Mouse (Mus musculus): ENCODE results near the gene Fam25c.
A peak's percentile ranks its signal among the peaks of the same experiment; 100 is the strongest.

The Fam25c gene

GRCm38 (mm10) chr14:34363490-34364253 lies 8.4 kb upstream of the Fam25c start:
- peak; percentile 39 for DNase-seq (ENCODE audit: low spot score)

- no peak for DNase-seq (ENCODE audit: low spot score)
Observed at GRCm38 (mm10) chr14:34362726-34363445, 7.7 kb upstream of the Fam25c start.

DNA sequence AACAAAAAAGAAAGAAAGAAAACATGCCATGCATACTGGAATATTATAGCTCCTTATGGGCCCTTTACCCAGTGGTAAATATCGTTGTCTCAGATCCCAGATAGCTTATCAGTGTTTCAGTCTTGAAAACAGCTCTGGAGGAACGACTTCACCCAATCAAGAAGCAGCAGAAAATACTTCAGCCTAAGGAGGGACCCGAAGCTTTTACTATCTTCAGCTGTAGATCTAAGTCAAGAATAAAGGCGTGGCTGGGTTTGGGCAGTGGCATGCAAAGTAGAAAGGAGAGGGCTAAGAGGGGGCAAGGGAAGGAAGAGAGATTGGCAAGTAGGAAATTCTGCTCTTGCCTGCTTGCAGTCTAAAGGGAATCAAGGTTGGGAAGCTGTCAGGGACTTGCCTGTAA lies 6.9 kb upstream of the Fam25c start:
- DNase-seq (ENCODE audit: low spot score) = no peak

DNA sequence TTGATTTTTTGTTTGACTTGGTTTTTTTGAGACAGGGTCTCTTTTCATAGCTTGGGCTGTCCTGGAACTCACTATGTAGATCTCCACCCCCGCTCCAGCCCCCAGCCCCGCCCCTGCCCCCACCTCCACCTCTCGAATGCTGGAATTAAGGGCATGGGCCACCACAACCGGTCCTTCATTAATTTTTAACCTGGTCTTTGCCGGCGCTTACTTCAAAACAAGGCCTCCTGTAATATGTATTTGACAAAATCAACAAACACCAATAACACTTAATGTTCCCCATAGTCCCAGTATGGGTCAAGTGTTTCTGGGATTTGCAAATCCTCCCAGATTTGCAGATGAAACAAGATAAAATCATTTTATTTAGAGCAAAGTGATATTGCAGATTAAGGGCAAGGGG lies 5.0 kb upstream of the Fam25c start:
- DNase-seq (ENCODE audit: low spot score) = no peak

DNA sequence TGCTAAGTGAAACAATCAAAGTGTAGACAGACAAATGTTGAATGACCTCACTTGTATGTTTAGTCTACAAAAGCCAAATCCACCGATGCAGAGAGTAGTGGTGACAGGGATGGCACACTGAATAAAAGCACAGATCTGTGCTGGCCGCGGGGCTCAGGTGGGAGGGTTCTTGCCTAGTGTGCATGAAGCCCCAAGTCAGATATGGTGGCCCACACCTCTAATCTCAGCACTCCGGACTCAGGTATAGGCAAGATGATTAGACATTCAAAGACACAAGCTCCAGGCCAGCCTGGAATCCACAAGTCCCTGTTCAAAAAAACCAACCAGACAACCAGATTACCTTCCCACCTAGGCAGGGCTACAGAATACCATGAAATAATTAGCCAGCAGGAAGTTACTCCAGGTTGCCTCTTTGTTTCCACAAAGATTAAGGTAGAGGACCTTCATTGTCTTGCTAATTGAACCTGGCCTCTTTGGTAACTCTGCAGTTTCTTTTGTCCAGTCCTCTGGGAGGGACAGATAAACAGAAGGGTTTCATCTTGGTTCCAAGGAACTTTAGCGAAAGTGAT lies 4.5 kb upstream of the Fam25c start:
- no peak for DNase-seq (ENCODE audit: low spot score)

GRCm38 (mm10) chr14:34357671-34358455 lies 2.6 kb upstream of the Fam25c start:
- no peak for DNase-seq (ENCODE audit: low spot score)

DNA sequence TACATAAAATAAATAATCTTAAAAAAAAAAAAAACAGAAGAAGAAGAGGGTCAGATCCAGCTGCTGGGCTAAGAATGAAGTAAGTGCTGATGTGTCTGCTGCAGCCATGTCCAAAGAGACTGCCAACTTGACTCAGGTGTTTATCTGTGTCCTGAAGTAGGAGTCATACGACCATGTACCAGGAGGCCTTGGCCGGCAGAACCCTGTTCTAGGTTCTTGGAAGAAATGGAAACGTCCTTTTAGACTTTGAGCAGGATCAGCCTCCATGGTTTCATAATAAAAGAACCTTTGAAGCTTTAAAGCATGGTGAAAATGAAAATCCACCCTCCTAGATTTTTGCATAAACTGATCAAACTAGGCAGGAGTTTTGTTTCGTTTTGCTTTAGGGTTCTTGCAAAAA lies 777 bp downstream of the Fam25c start:
- no peak for DNase-seq (ENCODE audit: low spot score)

GRCm38 (mm10) chr14:34353326-34353725 lies 1.9 kb downstream of the Fam25c start:
- no peak for DNase-seq (ENCODE audit: low spot score)

DNA sequence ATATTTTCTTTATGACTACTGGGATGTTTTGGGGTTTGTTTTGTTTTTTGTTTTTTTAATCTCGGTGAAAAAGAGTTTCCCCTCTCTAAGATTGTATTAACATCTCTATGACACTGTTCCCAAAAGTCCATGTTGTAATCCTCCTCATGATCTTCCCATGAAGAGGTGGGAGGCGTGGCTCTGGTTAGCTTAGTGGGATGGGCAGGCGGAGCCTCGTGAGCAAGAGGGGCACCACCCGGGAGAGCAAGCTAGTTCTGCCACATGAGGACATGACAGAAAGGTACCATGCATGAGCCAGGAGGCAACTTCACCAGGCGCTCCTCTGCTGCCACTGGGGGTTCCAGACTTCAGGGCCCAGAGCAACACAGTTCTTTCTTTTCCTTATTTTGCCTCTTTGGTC lies 2.7 kb downstream of the Fam25c start:
- DNase-seq (ENCODE audit: low spot score) = no peak

GRCm38 (mm10) chr14:34351660-34352059 lies 3.6 kb downstream of the Fam25c start:
- DNase-seq (ENCODE audit: low spot score) = no peak

- no peak for DNase-seq (ENCODE audit: low spot score)
Observed at GRCm38 (mm10) chr14:34349007-34349406, 6.2 kb downstream of the Fam25c start.

- no peak for DNase-seq (ENCODE audit: low spot score)
Observed at GRCm38 (mm10) chr14:34348301-34348700, 6.9 kb downstream of the Fam25c start.

- DNase-seq (ENCODE audit: low spot score) = no peak
Observed at GRCm38 (mm10) chr14:34347084-34347483, 8.1 kb downstream of the Fam25c start.

DNA sequence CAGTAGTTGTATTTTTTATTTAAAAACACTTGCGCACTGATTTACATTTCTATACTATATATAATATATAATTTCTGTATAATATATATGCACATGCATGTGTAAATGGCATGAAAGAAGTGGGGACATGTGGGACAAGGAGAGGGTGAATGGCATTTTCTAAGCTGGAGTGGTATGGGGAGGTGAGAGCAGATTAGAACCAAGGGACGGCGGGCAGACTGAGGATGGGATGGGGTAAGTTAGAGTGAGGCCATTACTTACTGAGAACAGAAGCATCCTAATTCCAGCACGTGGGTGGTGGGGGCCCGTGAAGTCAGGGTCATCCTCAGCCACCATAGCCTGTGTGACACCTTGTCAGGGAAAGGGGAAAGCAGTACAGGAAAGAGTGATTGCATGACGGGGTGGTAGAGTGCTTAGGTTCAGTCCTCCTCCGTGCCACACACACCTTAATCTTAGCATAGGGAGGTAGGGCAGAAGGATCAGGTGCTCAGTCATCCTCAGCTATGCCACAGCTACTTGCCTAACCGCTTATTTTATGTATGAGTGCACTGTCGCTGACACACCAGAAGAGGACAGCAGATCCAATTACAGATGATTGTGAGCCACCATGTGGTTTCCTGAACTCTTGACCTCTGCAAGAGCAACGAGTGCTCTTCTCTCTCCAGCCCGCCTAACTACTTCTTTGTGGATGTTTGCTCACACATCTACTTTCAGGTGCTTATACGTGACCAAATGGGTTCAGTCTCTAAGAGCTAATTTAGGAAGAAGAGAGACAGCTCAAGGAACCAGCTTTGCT lies 9.3 kb downstream of the Fam25c start:
- DNase-seq (ENCODE audit: low spot score) = no peak

GRCm38 (mm10) chr14:34344361-34344760 lies 10.9 kb downstream of the Fam25c start:
- no peak for DNase-seq (ENCODE audit: low spot score)

DNA sequence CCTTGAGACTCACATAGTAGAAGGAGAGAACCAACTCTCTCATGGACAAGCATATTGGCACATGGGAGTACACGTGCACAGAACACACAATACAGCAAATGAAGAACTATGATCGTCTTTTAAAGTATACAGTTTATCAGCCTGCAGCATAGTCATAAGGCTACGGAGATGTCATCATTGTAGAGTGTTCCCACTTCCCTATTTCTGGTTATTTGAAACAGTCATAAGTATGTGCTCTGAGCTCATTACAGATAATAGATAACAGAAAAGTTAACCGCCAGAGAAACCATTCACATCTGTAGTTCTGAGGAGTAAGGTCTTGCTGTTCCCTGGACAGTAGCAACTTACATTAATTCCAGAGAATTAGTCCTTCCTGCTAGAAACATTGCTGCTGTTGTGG lies 12.2 kb downstream of the Fam25c start:
- DNase-seq (ENCODE audit: low spot score) = no peak

DNA sequence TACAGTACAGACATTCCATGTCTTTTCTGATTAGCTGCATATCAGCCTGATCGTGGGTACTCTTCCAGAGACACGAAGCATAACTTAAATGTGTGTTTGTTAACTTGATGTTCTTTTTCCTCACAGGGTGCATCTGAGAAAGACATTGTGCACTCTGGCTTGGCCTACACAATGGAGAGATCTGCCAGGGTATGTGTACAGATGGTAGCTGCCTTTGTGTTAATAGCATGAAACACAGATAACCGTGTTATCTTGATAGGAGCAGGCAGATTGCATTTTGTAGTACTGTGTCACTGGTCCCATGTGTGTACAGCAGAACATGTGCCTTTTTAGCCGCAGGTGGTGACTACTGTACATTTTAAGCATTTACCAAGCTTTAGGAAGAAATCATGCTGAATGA lies 13.2 kb downstream of the Fam25c start:
- no peak for DNase-seq (ENCODE audit: low spot score)

GRCm38 (mm10) chr14:34339446-34339845 lies 15.8 kb downstream of the Fam25c start:
- no peak for DNase-seq (ENCODE audit: low spot score)

GRCm38 (mm10) chr14:34332476-34332875 lies 22.8 kb downstream of the Fam25c start:
- no peak for DNase-seq (ENCODE audit: low spot score)

DNA sequence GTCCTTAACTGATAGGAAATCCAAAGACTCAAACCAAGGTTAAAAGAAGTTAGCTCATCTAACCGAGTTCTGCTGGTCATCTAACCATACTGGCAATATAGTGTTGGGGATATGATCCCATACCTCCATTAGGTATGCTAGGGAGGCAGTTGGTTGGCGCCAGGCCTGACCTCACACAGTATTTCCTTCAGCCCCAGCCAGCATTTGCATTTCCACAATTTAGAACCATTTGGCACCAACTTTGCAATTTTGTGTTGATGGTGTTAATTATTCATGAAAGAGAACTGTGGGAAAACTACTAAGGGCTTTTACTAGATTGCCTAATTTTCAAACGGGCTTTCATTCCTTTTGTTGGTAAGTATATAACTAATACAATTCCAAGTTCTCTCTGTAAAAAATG lies 23.3 kb downstream of the Fam25c start:
- DNase-seq (ENCODE audit: low spot score) = no peak

DNA sequence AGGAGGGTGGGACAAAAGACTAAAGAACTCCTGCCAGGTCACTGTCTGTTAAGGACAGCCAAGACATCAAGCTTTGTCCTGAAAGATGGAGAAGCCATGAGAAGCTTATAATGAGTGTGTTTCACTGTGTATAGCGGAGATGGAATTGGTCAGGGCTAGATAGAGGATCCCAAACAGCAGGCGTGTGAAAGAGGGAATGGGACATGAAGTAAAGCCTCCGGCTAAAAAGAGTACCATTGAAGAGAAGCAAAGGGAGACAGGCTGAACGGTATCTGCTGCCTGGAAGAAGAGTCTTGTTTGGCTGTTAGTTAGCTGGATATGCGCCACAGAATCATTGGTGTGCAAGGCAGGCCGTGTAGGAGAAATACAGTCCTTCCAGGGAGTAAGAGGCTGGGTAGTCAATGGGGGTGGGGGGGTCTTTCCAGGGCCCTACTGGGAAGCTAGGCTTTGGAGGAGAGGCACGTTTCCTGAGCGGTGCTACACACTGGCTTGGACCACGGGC lies 24.5 kb downstream of the Fam25c start:
- DNase-seq (ENCODE audit: low spot score) = no peak

DNA sequence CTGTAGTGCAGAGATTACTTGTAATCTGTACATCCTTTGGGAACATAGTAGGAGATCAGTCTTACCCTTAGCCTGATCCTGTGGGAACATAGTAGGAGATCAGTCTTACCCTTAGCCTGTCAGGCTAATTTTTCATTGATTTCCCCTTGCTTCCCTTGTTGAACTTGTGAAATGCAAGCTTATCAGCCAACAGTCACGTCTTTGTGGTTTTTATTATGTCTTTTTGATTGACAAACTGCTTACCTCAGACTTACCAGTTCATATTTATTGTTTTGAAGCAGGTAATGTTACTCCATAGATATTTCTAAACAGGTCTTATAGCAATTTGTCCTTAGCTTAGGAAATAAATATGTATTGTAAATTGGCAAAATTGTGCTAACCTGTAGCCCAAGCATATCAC lies 27.6 kb downstream of the Fam25c start:
- DNase-seq (ENCODE audit: low spot score) = no peak
